Mouse (Mus musculus) heart, postnatal 0 days (tissue): ENCODE measurements around the gene Nmnat3. TPM values are rescaled to one million over a fixed set of nuclear protein-coding genes. Genes with fewer than 3 reads are reported as not detected.
A peak's percentile ranks its signal among the peaks of the same experiment; 100 is the strongest.

Source experiments
- ATAC-seq: fragments of 200-750 bp; cut with Nextera tagmentation; 2 replicates; pipeline ENCODE4 v1.8.0; 2017; ENCODE audit warnings: low read depth, moderate number of reproducible peaks, moderate library complexity; ENCODE audit not compliant: insufficient read depth
- DNase-seq: peaks from one replicate; pipeline ENCODE4 v3.0.0-alpha.2; 2016; ENCODE audit warnings: low spot score
- H3K27ac ChIP-seq: fragments of 300-500 bp; sonication (generic); 2 replicates; pipeline ENCODE4 v1.5.1; 2014; ENCODE audit warnings: low read depth, mild to moderate bottlenecking
- H3K27me3 ChIP-seq: fragments of 300-500 bp; sonication (generic); 2 replicates; pipeline ENCODE4 v1.6.1; 2014; ENCODE audit warnings: low read length, mixed read lengths; ENCODE audit not compliant: control insufficient read depth, insufficient read depth
- H3K36me3 ChIP-seq: fragments of 300-500 bp; sonication (generic); replicated peaks from 2 replicates; pipeline ENCODE4 v1.6.1; 2014; ENCODE audit warnings: low read length, mixed read lengths; ENCODE audit not compliant: control insufficient read depth, insufficient read depth
- H3K4me1 ChIP-seq: fragments of 300-500 bp; sonication (generic); 2 replicates; pipeline ENCODE4 v1.6.1; 2014; ENCODE audit warnings: antibody characterized with exemption; ENCODE audit not compliant: control insufficient read depth, insufficient read depth
- H3K4me2 ChIP-seq: fragments of 300-500 bp; sonication (generic); 2 replicates; pipeline ENCODE4 v1.6.1; 2014; ENCODE audit warnings: low read depth, mild to moderate bottlenecking, low read length, moderate library complexity
- H3K4me3 ChIP-seq: fragments of 300-500 bp; sonication (generic); 2 replicates; pipeline ENCODE4 v1.5.1; 2014; ENCODE audit warnings: low read depth, low read length
- H3K9ac ChIP-seq: fragments of 300-500 bp; sonication (generic); replicated peaks from 2 replicates; pipeline ENCODE4 v1.6.1; 2014; ENCODE audit warnings: low read depth, low read length, mixed read lengths
- H3K9me3 ChIP-seq: fragments of 300-500 bp; sonication (generic); replicated peaks from 2 replicates; pipeline ENCODE4 v1.6.1; 2016; ENCODE audit warnings: low read length; ENCODE audit not compliant: control insufficient read depth
- CTCF ChIP-seq: IDR thresholded peaks from 2 replicates; pipeline ENCODE4 v1.5.1; 2016; ENCODE audit warnings: antibody characterized with exemption, control low read depth, low read depth
- EP300 ChIP-seq: IDR thresholded peaks from 2 replicates; pipeline ENCODE4 v1.6.1; 2016; ENCODE audit warnings: antibody characterized with exemption, low read depth
- WGBS: fragments of 180-500 bp; shearing (Covaris S2); extraction: QIAGEN DNeasy Blood & Tissue Kit; methylation state at CpG from one replicate; pipeline ENCODE4 v1.1.7; 2014; 5-methylcytosine and 5-hydroxymethylcytosine counted together
- polyA plus RNA-seq: library from polyadenylated mRNA; unstranded; fragments of >200 nt; fragmentation: Nextera tagmentation; extraction: Ambion mirVana; gene quantifications from 2 replicates; pipeline ENCODE4 v1.2.1, GENCODE M21; 2015
- total RNA-seq: library from RNA; depleted of rRNA; stranded (reverse); fragments of >200 nt; gene quantifications from 2 replicates; pipeline ENCODE4 v1.2.3, GENCODE M21; 2014; ENCODE audit warnings: low replicate concordance

The Nmnat3 gene
- total and polyA plus RNA-seq, 2 experiments from 2014 or later = 9.0 to 15.1 TPM

GRCm38 (mm10) chr9:98297937-98298595 is 10.8 kb downstream of the Nmnat3 start:
- Histone ChIP-seq H3K4me1 (peaks cover 11% of the 10 kb centered on the region), H3K9ac (no peak overlapping the region), H3K9me3 (no peaks in the 10 kb centered on the region), H3K27me3 (no peaks in the 10 kb centered on the region), H3K4me2 (peak overlapping the region; percentile 80; the same call in 1 of the 2 replicates), H3K4me3 (no peak overlapping the region), H3K27ac (no peak overlapping the region), H3K36me3 (no peaks in the 10 kb centered on the region)
- no peak for DNase-seq
- 83% methylated on average over 6 of the region's 6 CpGs for WGBS
- TF ChIP-seq CTCF = no peak
- no peak for ATAC-seq

GRCm38 (mm10) chr9:98298761-98299160 is 11.5 kb downstream of the Nmnat3 start:
- ATAC-seq = no peak
- no peak for DNase-seq
- Histone ChIP-seq H3K4me1 (peaks cover 11% of the 10 kb centered on the region), H3K36me3 (no peaks in the 10 kb centered on the region), H3K27me3 (no peaks in the 10 kb centered on the region), H3K9me3 (no peaks in the 10 kb centered on the region), H3K4me2 (no peak overlapping the region), H3K27ac (no peak overlapping the region), H3K4me3 (no peak overlapping the region), H3K9ac (no peak overlapping the region)
- WGBS = 62% methylated on average over 3 of the region's 3 CpGs
- TF ChIP-seq CTCF (no peak), EP300 (no peak)

- ATAC-seq = no peak
- no peaks in the 10 kb centered on the region for H3K27me3 ChIP-seq
- no peak overlapping the region for H3K9ac ChIP-seq
- DNase-seq = no peak
- H3K4me3 ChIP-seq = no peak overlapping the region
- no peak overlapping the region for H3K4me2 ChIP-seq
- H3K4me1 ChIP-seq = peaks cover 11% of the 10 kb centered on the region
- 75% methylated on average over 7 of the region's 7 CpGs for WGBS
- H3K9me3 ChIP-seq = no peaks in the 10 kb centered on the region
- no peak overlapping the region for H3K27ac ChIP-seq
- TF ChIP-seq CTCF = no peak
- TF ChIP-seq EP300 = no peak
- no peaks in the 10 kb centered on the region for H3K36me3 ChIP-seq
Observed at GRCm38 (mm10) chr9:98299235-98299634, 12.0 kb downstream of the Nmnat3 start.

- H3K4me1 ChIP-seq = peaks cover 11% of the 10 kb centered on the region
- no peaks in the 10 kb centered on the region for H3K9me3 ChIP-seq
- H3K27ac ChIP-seq = no peak overlapping the region
- TF ChIP-seq CTCF (no peak), EP300 (no peak)
- H3K27me3 ChIP-seq = no peaks in the 10 kb centered on the region
- no peak for ATAC-seq
- no peak for DNase-seq
- H3K9ac ChIP-seq = no peak overlapping the region
- 73% methylated on average over 7 of the region's 7 CpGs for WGBS
- no peak overlapping the region for H3K4me2 ChIP-seq
- H3K36me3 ChIP-seq = no peaks in the 10 kb centered on the region
- H3K4me3 ChIP-seq = no peak overlapping the region
Observed at GRCm38 (mm10) chr9:98300582-98300981, 13.3 kb downstream of the Nmnat3 start.

- H3K27me3 ChIP-seq = no peaks in the 10 kb centered on the region
- DNase-seq = no peak
- WGBS = 77% methylated on average over 6 of the region's 6 CpGs
- no peaks in the 10 kb centered on the region for H3K4me1 ChIP-seq
- TF ChIP-seq EP300 (no peak), CTCF (no peak)
- no peak overlapping the region for H3K4me3 ChIP-seq
- H3K9ac ChIP-seq = no peak overlapping the region
- no peaks in the 10 kb centered on the region for H3K9me3 ChIP-seq
- H3K4me2 ChIP-seq = no peak overlapping the region
- no peaks in the 10 kb centered on the region for H3K36me3 ChIP-seq
- H3K27ac ChIP-seq = no peak overlapping the region
- ATAC-seq = no peak
Observed at GRCm38 (mm10) chr9:98307011-98307410, 19.8 kb downstream of the Nmnat3 start.

- Histone ChIP-seq H3K4me1 (no peaks in the 10 kb centered on the region), H3K4me2 (no peak overlapping the region), H3K27me3 (no peaks in the 10 kb centered on the region), H3K4me3 (no peak overlapping the region), H3K9me3 (no peaks in the 10 kb centered on the region), H3K9ac (no peak overlapping the region), H3K36me3 (no peaks in the 10 kb centered on the region), H3K27ac (no peak overlapping the region)
- TF ChIP-seq CTCF (no peak), EP300 (no peak)
- DNase-seq (no peak), ATAC-seq (no peak)
- WGBS = 83% methylated on average over 12 of the region's 12 CpGs
Observed at GRCm38 (mm10) chr9:98311316-98311965, 24.2 kb downstream of the Nmnat3 start.
